Comparison of ENCODE assay signal across 10 mouse cellular contexts in the genomic region with DNA sequence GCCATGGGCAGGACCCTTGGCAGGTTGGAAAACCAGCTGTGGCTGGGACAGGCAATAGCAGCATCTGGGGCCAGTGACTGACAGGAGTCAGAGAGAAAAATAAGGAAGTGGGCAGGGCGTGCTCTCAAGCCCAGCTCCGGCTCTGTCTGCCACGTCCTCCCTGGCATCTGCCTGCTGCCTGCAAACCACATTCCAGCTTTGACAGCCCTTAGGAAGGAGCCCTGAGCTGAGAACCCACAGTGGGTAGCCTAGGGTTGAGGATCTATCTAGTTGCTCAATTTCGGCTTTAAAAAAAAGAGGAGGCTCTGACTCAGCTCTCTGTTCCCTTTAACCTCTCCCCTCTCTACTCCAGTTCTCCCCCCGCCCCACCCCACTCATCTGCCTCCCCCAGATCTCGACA. TPM values are rescaled to one million over a fixed set of nuclear protein-coding genes. Genes with fewer than 3 reads are reported as not detected.
DNase-seq lines count a peak whose midpoint lies in the region; ATAC-seq and TF ChIP-seq lines count a peak whose summit lies in the region.
"Had no signal": no experiment of that assay in that cellular context is flagged by ENCODE, and none has a peak within 500 bp of the region (broad histone marks: within the 10 kb centered on the region; RNA-seq: fewer than 3 reads in every experiment).

No protein-coding gene starts in this region.

- ATAC-seq in kidney, postnatal 0 days (replicated peaks; ENCODE audit: low FRiP score, low read depth) = no peak
- ATAC-seq in embryonic facial prominence, embryonic 14.5 days (ENCODE audit: low read depth) = peak; percentile 38
- ATAC-seq in lung, embryonic 15.5 days (ENCODE audit: borderline replicate concordance, extremely low read depth, low FRiP score, low TSS enrichment) = no peak
- no peak for ATAC-seq in stomach, postnatal 0 days (ENCODE audit: low FRiP score, low TSS enrichment)

- WGBS in kidney, postnatal 0 days = 15% methylated on average over 6 of the region's 6 CpGs
- WGBS in embryonic facial prominence, embryonic 14.5 days = 35% methylated on average over 6 of the region's 6 CpGs
- 36% methylated on average over 6 of the region's 6 CpGs for WGBS in lung, embryonic 15.5 days
- WGBS in stomach, postnatal 0 days = 27% methylated on average over 6 of the region's 6 CpGs
- WGBS in midbrain, embryonic 10.5 days = 58% methylated on average over 6 of the region's 6 CpGs

- no peak overlapping the region for H3K4me3 ChIP-seq in kidney, postnatal 0 days (replicated peaks; ENCODE audit: low read depth, low read length)
- H3K4me3 ChIP-seq in embryonic facial prominence, embryonic 14.5 days (ENCODE audit: low read depth, low read length) = no peak overlapping the region
- no peak overlapping the region for H3K4me3 ChIP-seq in lung, embryonic 15.5 days
- H3K4me3 ChIP-seq in stomach, postnatal 0 days (ENCODE audit: low read depth, low read length) = no peak overlapping the region
- H3K4me3 ChIP-seq in midbrain, embryonic 10.5 days = no peak overlapping the region
- H3K4me3 ChIP-seq: hindbrain, embryonic 15.5 days; neural tube, embryonic 13.5 days had no signal

- no peaks in the 10 kb centered on the region for H3K36me3 ChIP-seq in kidney, postnatal 0 days (ENCODE audit: insufficient read depth, low read length)
- no peaks in the 10 kb centered on the region for H3K36me3 ChIP-seq in embryonic facial prominence, embryonic 14.5 days (ENCODE audit: control insufficient read depth, insufficient read depth, low read length)
- H3K36me3 ChIP-seq in lung, embryonic 15.5 days = no peaks in the 10 kb centered on the region
- H3K36me3 ChIP-seq in stomach, postnatal 0 days (ENCODE audit: control insufficient read depth, insufficient read depth, low read length) = no peaks in the 10 kb centered on the region
- H3K36me3 ChIP-seq in midbrain, embryonic 10.5 days = no peaks in the 10 kb centered on the region
- H3K36me3 ChIP-seq: hindbrain, embryonic 15.5 days; neural tube, embryonic 13.5 days had no signal

- H3K27me3 ChIP-seq in kidney, postnatal 0 days (ENCODE audit: insufficient read depth, low read length) = no peaks in the 10 kb centered on the region
- H3K27me3 ChIP-seq in embryonic facial prominence, embryonic 14.5 days (replicated peaks; ENCODE audit: control insufficient read depth, insufficient read depth, low read length) = no peaks in the 10 kb centered on the region
- no peaks in the 10 kb centered on the region for H3K27me3 ChIP-seq in lung, embryonic 15.5 days
- H3K27me3 ChIP-seq in stomach, postnatal 0 days (ENCODE audit: control insufficient read depth, insufficient read depth, low read length) = no peaks in the 10 kb centered on the region
- no peaks in the 10 kb centered on the region for H3K27me3 ChIP-seq in midbrain, embryonic 10.5 days (ENCODE audit: low read depth, poor library complexity, severe bottlenecking)
- H3K27me3 ChIP-seq: hindbrain, embryonic 15.5 days; neural tube, embryonic 13.5 days had no signal

- no peak overlapping the region for H3K4me2 ChIP-seq in kidney, postnatal 0 days (ENCODE audit: low read length)
- no peak overlapping the region for H3K4me2 ChIP-seq in embryonic facial prominence, embryonic 14.5 days (ENCODE audit: low read depth, low read length)
- no peak overlapping the region for H3K4me2 ChIP-seq in lung, embryonic 15.5 days
- no peak overlapping the region for H3K4me2 ChIP-seq in stomach, postnatal 0 days (replicated peaks; ENCODE audit: low read depth)
- H3K4me2 ChIP-seq: hindbrain, embryonic 15.5 days; neural tube, embryonic 13.5 days had no signal

- TF ChIP-seq EP300 in stomach, postnatal 0 days (optimal IDR thresholded peaks at IDR 0.05) = no peak

- H3K27ac ChIP-seq in kidney, postnatal 0 days = peak overlapping the region; percentile 31; the same call in 1 of the 2 replicates
- H3K27ac ChIP-seq in embryonic facial prominence, embryonic 14.5 days (replicated peaks; ENCODE audit: low read depth, low read length) = peak overlapping the region; percentile 59
- peak overlapping the region; percentile 76 for H3K27ac ChIP-seq in lung, embryonic 15.5 days
- H3K27ac ChIP-seq in stomach, postnatal 0 days (replicated peaks) = peak overlapping the region; percentile 30
- no peak overlapping the region for H3K27ac ChIP-seq in midbrain, embryonic 10.5 days (replicated peaks)
- H3K27ac ChIP-seq: hindbrain, embryonic 15.5 days; neural tube, embryonic 13.5 days had no signal

- H3K9ac ChIP-seq in kidney, postnatal 0 days (ENCODE audit: low read depth, low read length) = no peak overlapping the region
- H3K9ac ChIP-seq in embryonic facial prominence, embryonic 14.5 days (ENCODE audit: low read depth, low read length) = no peak overlapping the region
- no peak overlapping the region for H3K9ac ChIP-seq in lung, embryonic 15.5 days
- no peak overlapping the region for H3K9ac ChIP-seq in stomach, postnatal 0 days (ENCODE audit: low read length)
- H3K9ac ChIP-seq: hindbrain, embryonic 15.5 days; neural tube, embryonic 13.5 days had no signal

- no peaks in the 10 kb centered on the region for H3K9me3 ChIP-seq in kidney, postnatal 0 days (replicated peaks; ENCODE audit: low read length)
- H3K9me3 ChIP-seq in embryonic facial prominence, embryonic 14.5 days (ENCODE audit: control insufficient read depth, low read length) = no peaks in the 10 kb centered on the region
- no peaks in the 10 kb centered on the region for H3K9me3 ChIP-seq in lung, embryonic 15.5 days
- no peaks in the 10 kb centered on the region for H3K9me3 ChIP-seq in stomach, postnatal 0 days (ENCODE audit: control insufficient read depth, low read length)
- H3K9me3 ChIP-seq in midbrain, embryonic 10.5 days (replicated peaks) = no peaks in the 10 kb centered on the region
- H3K9me3 ChIP-seq: hindbrain, embryonic 15.5 days; neural tube, embryonic 13.5 days had no signal

- DNase-seq in kidney, postnatal 0 days (ENCODE audit: low spot score) = no peak
- no peak for DNase-seq in kidney, adult 18-20 months
- peak; percentile 59 for DNase-seq in embryonic facial prominence, embryonic 14.5 days (ENCODE audit: low spot score)
- no peak for DNase-seq in stomach, postnatal 0 days (ENCODE audit: low spot score)
- DNase-seq in ovary, postnatal 10 days (ENCODE audit: low spot score) = no peak
- no peak for DNase-seq in midbrain, embryonic 10.5 days (ENCODE audit: low spot score)
- no peak for DNase-seq in left cerebral cortex, adult 11 months (ENCODE audit: low spot score)

- TF ChIP-seq CTCF in kidney, postnatal 0 days (IDR thresholded peaks at IDR 0.05; ENCODE audit: low read depth) = no peak
- TF ChIP-seq CTCF in stomach, postnatal 0 days (IDR thresholded peaks at IDR 0.05; ENCODE audit: low read depth) = no peak

- H3K4me1 ChIP-seq in kidney, postnatal 0 days (replicated peaks; ENCODE audit: insufficient read depth, low read length) = peaks cover 32% of the 10 kb centered on the region
- H3K4me1 ChIP-seq in embryonic facial prominence, embryonic 14.5 days (ENCODE audit: control insufficient read depth, insufficient read depth, low read length) = peaks cover 4% of the 10 kb centered on the region; the same call in 1 of the 2 replicates
- peaks cover 30% of the 10 kb centered on the region for H3K4me1 ChIP-seq in lung, embryonic 15.5 days
- no peaks in the 10 kb centered on the region for H3K4me1 ChIP-seq in stomach, postnatal 0 days (replicated peaks; ENCODE audit: control insufficient read depth, insufficient read depth)
- H3K4me1 ChIP-seq in midbrain, embryonic 10.5 days = peaks cover 29% of the 10 kb centered on the region
- H3K4me1 ChIP-seq: hindbrain, embryonic 15.5 days had no signal

RNA-seq across cellular contexts. Expression of a gene that starts 11.6 kb away (rescaled TPM):
- 12.7 and 14.0 TPM in 2 replicates for polyA plus RNA-seq in kidney, postnatal 0 days (2015; fragmentation: Nextera tagmentation; extraction: Ambion mirVana)
- 8.1 and 11.1 TPM in 2 replicates for polyA plus RNA-seq in embryonic facial prominence, embryonic 14.5 days (2014; fragmentation: Nextera tagmentation; extraction: Ambion mirVana)
- polyA plus RNA-seq in lung, embryonic 15.5 days (2015; fragmentation: Nextera tagmentation; extraction: Ambion mirVana) = 10.3 and 12.4 TPM in 2 replicates
- polyA plus RNA-seq in stomach, postnatal 0 days (2015; fragmentation: Nextera tagmentation; extraction: Ambion mirVana) = 8.7 TPM in 2 replicates
- 10.8 and 12.5 TPM in 2 replicates for polyA plus RNA-seq in midbrain, embryonic 10.5 days (2016; fragmentation: Nextera tagmentation; extraction: Ambion mirVana)

RNA-seq across cellular contexts. Expression of a gene that starts 16.7 kb away (rescaled TPM):
- 9.4 and 10.6 TPM in 2 replicates for polyA plus RNA-seq in kidney, postnatal 0 days (2015; fragmentation: Nextera tagmentation; extraction: Ambion mirVana)
- 16.0 and 16.1 TPM in 2 replicates for polyA plus RNA-seq in embryonic facial prominence, embryonic 14.5 days (2014; fragmentation: Nextera tagmentation; extraction: Ambion mirVana)
- polyA plus RNA-seq in lung, embryonic 15.5 days (2015; fragmentation: Nextera tagmentation; extraction: Ambion mirVana) = 26.6 and 27.8 TPM in 2 replicates
- polyA plus RNA-seq in stomach, postnatal 0 days (2015; fragmentation: Nextera tagmentation; extraction: Ambion mirVana) = 4.6 and 5.2 TPM in 2 replicates
- 13.3 and 16.8 TPM in 2 replicates for polyA plus RNA-seq in midbrain, embryonic 10.5 days (2016; fragmentation: Nextera tagmentation; extraction: Ambion mirVana)
